Mouse (Mus musculus): ENCODE data around the gene Serpinb3a. TPM values are rescaled to one million over a fixed set of nuclear protein-coding genes. Genes with fewer than 3 reads are reported as not detected.

The Serpinb3a gene
- polyA plus RNA-seq, 1 experiment from 2014 or later: not detected

DNA sequence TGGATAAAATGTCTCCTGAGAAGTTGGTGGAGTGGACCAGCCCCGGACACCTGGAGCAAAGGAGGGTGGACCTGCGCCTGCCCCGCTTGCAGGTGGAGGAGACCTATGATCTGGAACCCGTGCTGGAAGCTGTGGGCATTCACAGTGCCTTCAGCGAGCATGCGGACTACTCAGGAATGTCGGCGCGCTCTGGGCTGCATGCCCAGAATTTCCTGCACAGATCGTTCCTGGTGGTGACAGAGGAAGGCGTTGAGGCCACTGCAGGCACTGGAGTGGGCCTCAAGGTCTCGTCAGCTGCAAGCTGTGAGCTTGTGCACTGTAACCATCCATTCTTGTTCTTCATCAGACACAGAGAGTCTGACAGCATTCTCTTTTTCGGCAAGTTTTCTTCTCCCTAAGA is 51.7 kb downstream of the Serpinb3a start:
- Histone ChIP-seq H3K4me3 (ENCODE audit: low read depth, low read length) (no peak overlapping the region), H3K27me3 (ENCODE audit: control insufficient read depth, insufficient read depth, low read length) (no peaks in the 10 kb centered on the region), H3K36me3 (ENCODE audit: control insufficient read depth, insufficient read depth, low read length) (no peaks in the 10 kb centered on the region), H3K9me3 (ENCODE audit: control insufficient read depth, low read length) (no peaks in the 10 kb centered on the region), H3K9ac (ENCODE audit: low read length) (no peak overlapping the region), H3K4me1 (replicated peaks; ENCODE audit: control insufficient read depth, insufficient read depth, low read length) (no peaks in the 10 kb centered on the region), H3K4me2 (ENCODE audit: low read depth, low read length, severe bottlenecking) (no peak overlapping the region), H3K27ac (ENCODE audit: low read depth, low read length) (no peak overlapping the region)
- no peak for DNase-seq (ENCODE audit: low spot score)
- ATAC-seq (replicated peaks; ENCODE audit: low FRiP score): no peak
- 83% methylated on average over 13 of the region's 13 CpGs for WGBS

Other genes with a start within 250 kb of the Serpinb3a start
- gene Serpinb5, start 191.1 kb downstream of the Serpinb3a start, polyA plus RNA-seq (2014; fragmentation: Nextera tagmentation; extraction: Ambion mirVana): not detected in 2 replicates
- not detected in 2 replicates for gene Serpinb12, start 117.9 kb downstream of the Serpinb3a start, polyA plus RNA-seq (2014; fragmentation: Nextera tagmentation; extraction: Ambion mirVana)
- not detected in 2 replicates for gene Serpinb13, start 71.3 kb downstream of the Serpinb3a start, polyA plus RNA-seq (2014; fragmentation: Nextera tagmentation; extraction: Ambion mirVana)
- gene Serpinb3d, start 31.2 kb upstream of the Serpinb3a start, polyA plus RNA-seq (2014; fragmentation: Nextera tagmentation; extraction: Ambion mirVana): not detected in 2 replicates
- not detected in 2 replicates for gene Serpinb3b, start 226.1 kb upstream of the Serpinb3a start, polyA plus RNA-seq (2014; fragmentation: Nextera tagmentation; extraction: Ambion mirVana)
- not detected in 2 replicates for gene Serpinb3c, start 226.1 kb upstream of the Serpinb3a start, polyA plus RNA-seq (2014; fragmentation: Nextera tagmentation; extraction: Ambion mirVana)